Mouse (Mus musculus) layer of hippocampus, adult 18-20 months (tissue): ENCODE measurements around the gene Gpr156. TPM values are rescaled to one million over a fixed set of nuclear protein-coding genes. Genes with fewer than 3 reads are reported as not detected.

ENCODE experiments used
- DNase-seq, 2 experiments: peaks; one replicate each; pipeline ENCODE4 v3.0.0; 2022; ENCODE audit warnings: low spot score in 2 of 2
- long read RNA-seq: library from polyadenylated mRNA; stranded (forward); transcript quantifications from one replicate; pipeline ENCODE4 v2.0.0, GENCODE M21; 2021
- total RNA-seq, 2 experiments: library from RNA; stranded (reverse); gene quantifications; 2 replicates each; pipeline ENCODE4 v1.2.3; 2021

Gene Gpr156
- total RNA-seq, result under 1 TPM; 0.45 to 0.76 TPM
- long read RNA-seq, partial matches to known transcripts, result 0 of 1 reads
- long read RNA-seq, other reads (novel, unspliced or antisense), result 1 of 1 reads

DNA sequence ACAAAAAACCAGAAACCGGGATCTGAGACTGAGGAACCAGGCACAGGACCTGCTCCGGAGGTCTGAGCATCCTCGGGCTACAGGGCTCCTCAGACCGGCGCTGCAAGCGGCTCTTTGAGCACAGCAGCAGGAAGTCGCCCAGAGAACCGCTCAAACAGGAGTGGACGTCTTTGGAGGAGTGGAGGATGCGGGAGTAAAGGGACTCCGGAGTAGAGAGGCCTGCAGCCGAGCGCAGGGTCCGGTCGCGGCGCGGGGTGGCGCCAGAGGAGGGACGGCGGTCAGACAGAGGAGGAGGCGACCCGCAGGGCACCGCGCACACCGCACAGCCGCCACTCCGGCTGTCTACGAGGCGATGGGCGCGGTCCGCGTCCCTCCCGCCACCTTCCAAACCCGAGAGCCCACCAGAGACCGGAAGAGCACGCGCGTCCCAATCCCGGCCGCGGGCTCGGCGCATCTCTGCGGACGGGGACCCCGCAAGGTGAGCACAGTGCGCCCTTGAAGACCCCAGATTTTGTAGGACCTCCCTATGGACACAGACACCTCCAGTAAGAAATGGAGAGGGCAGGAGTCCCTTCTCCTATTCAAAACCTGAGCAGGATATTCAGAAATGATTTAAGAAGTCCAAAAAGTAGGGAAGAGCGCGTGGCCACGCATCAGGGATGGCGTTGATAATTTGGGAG, at the start of gene Gpr156:
Gpr156 (plus strand) TSS at position 359 of the 680 bp plus-strand sequence.
- DNase-seq, result peak in 1 of 2 experiments; percentile 28

DNA sequence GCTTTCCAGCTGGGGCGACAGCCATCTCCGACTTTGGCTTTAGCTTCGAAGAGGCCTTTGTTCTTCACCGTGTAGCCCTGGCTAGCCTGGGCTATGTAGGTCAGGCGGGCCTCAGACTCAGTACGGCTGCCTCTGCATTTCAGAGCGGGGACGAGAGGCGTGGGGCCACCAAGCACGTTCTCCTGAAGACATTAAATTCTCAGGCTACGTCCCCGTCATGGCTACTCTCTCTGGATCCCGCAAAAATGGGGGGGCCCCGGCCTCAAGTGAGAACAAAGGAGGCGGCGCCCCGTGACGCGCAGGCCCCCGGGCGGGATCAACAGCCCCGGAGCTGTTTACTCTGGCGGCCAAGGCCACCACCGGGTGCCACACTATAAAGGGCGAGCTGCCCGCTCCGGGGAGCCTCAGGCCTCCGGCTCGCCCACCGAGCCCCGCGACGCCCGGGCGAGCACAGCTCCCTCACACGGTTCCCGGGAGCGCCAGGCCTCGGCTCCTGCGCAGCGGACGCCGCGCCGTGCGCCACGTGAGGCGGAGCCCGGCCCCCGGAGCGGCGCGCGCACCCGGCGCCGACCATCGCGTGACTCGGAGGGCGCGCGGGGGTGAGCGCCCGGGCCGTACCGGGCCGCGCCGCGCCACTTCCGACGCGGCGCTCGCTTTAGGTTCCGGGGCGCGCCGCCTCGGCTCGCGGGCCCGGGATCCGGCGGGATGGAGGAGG, 48.3 kb upstream of the Gpr156 start, which contains the start of gene Lrrc58:
Lrrc58 (plus strand) TSS at position 599 of the 715 bp plus-strand sequence.
- peak; percentile 81 to 90 for DNase-seq

- peak in 1 of 2 experiments; percentile 28 for DNase-seq
Observed at GRCm38 (mm10) chr16:37868506-37869469, 47.5 kb upstream of the Gpr156 start.

DNA sequence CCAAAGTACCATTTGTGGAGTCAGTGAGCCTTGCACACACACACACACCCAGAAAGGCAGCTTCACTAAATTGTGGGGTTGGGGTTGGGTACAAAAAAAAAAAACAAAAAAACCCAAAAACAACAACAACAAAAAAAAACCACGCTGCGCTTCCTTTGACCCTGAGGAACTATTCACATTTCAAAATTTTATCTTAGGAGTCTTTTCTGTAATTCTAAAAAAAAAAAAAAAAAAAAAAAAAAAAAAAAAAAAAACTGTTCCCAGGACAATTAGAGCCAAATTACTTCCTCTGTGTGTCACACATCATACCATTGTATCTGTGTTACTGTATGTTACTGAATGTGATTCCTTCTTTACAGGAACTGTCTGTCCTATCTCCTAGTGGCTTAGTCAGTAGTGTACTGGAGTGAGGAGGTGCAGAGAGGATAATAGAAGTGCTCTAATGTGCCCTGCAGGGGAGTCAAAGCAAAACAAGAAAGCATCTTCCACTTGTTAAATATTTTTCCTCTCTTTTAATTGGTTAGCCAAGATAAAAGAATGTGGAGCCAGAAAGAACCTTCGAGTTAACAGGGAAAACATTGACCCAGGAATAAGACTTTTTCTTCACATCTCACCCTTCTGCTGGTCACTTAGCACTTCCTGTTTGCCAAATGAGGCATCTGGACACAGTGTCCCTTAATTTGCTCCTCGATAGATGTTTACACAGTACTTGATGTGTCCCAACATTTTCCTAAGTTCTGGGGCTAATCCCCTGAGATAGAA, 46.6 kb upstream of the Gpr156 start:
- DNase-seq, result no peak

DNA sequence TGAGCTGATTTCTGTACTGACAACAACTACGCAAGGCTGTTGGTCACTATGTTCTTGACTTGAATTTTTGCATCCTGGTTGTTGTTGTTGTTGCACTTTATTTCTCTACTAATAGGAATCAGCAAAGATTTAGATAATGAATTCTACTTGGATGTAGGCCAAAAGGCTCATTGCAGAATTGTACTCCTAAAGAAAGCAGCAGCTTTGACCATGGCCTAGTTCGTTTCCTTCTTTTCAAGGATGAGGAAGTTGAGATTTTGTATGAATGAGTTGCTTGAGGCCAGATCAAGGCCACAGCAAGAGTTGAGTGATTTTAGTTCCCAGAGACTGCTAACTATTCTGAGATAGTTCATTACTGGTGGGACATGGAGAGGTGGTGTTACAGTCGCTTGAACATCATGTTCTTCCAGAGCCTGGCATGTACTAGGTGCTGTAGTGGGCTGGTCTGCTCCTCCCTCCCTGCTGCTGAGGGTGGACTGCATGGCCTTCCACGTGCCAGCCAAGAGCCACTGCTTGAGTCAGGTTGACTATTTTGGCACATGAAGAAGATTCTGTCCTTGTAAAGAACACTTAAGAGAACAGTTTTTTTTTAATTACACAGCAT, 45.1 kb upstream of the Gpr156 start:
- DNase-seq, result peak in 1 of 2 experiments; percentile 25

DNA sequence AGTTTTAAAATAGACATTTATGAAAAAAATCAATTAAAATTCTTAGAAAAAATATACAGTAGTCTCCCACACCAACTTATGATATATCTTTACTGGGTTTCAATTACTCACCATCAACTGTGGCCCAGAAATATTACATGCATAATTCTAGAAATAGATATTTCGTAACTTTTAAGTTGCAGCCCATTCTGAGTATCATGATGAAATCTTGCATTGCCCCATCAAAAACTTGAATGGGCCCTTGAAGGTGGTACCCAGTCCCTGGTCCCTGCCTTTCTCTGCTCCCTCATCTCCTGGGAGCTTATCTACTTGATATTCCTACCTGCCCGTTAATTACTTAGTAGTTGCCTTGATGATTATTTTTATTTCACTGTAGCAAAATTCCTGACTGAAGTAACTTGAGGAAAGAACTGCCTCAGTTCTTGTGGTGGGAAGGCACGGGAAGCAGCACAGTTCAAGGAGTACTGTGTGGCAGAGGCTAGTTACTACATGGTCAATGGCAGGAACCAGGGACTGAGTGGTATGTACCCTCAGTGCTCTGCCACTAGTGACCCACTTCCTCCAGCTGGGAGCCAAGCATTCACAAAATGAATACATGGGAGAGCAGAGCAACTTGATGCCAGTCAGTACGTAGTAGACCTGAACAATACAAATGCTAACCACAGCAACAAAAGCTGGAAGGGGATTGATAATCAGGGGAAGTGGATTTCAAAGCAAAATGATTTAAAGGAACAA, 41.6 kb upstream of the Gpr156 start:
- DNase-seq, result no peak

GRCm38 (mm10) chr16:37877406-37877805, 38.9 kb upstream of the Gpr156 start:
- DNase-seq, result no peak

GRCm38 (mm10) chr16:37878951-37879505, 37.3 kb upstream of the Gpr156 start:
- no peak for DNase-seq

GRCm38 (mm10) chr16:37879750-37880419, 36.4 kb upstream of the Gpr156 start:
- no peak for DNase-seq

- DNase-seq, result no peak
Observed at GRCm38 (mm10) chr16:37881168-37881567, 35.1 kb upstream of the Gpr156 start.

GRCm38 (mm10) chr16:37888986-37889385, 27.3 kb upstream of the Gpr156 start:
- no peak for DNase-seq

GRCm38 (mm10) chr16:37892667-37893066, 23.6 kb upstream of the Gpr156 start:
- DNase-seq, result no peak

DNA sequence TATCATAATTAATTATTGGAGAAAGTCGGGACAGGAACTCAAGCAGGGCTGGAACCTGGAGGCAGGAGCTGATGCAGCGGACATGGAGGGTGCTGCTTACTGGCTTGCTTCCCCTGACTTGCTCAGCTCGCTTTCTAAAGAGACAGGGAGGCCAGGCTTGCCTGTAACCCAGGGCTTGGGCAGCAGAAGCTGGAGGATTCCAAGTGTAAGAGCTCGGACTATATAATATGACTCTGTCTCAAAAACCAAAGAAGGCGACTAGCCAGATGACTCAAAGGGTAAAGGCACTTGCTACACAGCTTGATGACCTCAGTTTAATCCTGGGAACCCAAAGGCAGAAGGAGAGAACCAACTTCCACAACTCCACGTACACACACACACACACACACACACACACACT, 22.9 kb upstream of the Gpr156 start:
- no peak for DNase-seq

DNA sequence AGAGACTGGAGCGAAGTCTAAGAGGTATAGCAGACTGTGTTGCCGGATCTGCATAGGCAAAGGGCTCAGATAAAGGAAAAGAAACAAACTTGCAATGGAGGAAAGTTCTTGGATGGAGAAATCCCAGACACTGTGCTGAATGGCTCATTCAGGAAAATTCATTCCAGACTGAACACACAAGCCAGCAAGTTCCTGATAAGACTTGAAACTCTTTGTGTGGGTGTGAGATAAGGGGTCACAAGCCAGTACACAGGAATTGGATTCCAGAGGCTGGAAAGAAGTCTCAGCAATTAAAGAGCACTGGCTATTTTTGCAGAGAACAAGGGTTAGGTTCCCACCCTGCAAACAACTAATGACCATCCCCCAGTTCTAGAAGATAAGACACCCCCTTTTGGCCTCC, 22.4 kb upstream of the Gpr156 start:
- no peak for DNase-seq

DNA sequence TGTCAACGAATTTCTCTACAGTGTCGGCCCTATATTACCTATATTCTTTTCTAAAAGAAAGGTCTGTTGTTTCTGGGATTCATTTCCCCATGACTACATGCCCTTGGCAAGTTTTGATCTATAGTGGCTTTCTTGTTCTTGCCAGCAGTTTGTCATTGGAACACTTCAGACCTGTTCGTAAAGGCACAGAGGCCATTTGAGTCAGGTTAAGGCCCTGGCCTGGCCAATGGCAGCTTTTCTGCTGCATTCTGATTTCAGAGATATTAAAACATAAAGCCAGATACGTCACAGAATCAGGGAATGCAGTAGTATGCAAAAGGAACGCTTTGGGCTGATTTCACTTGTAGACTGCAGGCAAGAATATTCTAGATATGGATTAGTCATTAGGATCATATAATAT, 17.5 kb upstream of the Gpr156 start:
- no peak for DNase-seq

DNA sequence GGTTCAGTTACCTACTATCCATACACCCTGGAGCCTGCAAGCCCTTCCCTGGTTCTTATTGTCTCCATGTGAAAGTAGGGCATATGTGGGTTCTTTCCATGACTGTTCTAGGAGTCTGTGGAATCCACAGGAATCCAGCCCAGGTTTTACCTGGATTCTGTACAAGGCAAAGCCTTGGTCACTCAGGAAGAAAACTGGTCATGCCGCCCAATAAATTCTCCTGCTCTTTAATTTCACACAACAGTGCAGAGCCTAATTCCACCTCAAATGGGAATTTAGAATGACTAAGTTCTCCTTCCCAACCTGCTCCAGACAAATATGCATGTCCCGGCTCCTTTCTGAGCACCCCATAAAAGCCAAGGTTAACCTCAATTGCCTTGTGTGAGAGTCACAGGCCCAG, 16.9 kb upstream of the Gpr156 start:
- DNase-seq, result no peak

- no peak for DNase-seq
Observed at GRCm38 (mm10) chr16:37901318-37901717, 15.0 kb upstream of the Gpr156 start.

DNA sequence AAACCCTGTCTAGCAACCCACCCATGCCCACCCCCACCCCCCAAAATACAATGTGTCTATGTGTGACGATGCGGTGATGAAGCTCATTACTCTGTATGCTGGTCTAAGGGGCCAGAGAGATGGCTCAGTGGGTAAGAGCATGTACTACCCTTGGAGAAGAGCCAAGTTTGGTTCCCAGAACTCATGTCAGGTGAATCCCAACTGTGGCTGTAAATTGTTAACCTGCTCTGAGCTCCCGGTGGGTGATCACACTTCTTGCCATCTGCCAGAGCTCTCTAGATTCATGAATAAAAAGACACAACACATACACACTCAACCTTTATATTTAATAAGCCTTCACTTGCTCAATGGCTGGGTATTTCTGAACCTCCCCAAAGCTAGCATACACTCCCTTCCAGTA, 9.8 kb upstream of the Gpr156 start:
- DNase-seq, result no peak

DNA sequence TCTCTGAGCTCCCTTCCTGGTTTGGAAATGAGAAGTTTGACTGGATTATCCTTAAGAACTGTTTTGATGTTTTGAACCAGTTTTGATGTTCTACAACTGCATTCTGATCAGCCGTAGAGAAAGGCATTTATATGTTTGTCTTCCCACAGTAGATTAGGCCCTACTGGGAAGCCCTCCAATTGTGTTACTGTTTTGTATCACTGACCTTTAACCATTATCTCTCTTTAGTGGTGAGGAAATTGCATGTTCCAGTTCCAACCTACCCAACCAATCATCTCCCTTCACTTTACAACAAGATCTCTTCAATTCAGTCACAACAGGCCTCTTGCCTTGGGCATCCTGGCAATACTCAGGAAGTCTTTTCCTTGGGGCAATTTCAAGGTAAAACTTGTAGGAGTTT, 5.2 kb upstream of the Gpr156 start:
- no peak for DNase-seq
